Mouse (Mus musculus) regulatory T cell (primary cell): ENCODE measurements around the gene Mccc1.

Experiments used
- in situ Hi-C: fragments of 300-600 bp; cut with MboI, MseI; formaldehyde crosslinking; loops from one replicate; pipeline ENCODE4 v1.15.1; 2025; ENCODE audit warnings: high pct_unique_total_duplicates

Mccc1 gene

GRCm38 (mm10) chr3:35966493-35966892 lies 34.0 kb downstream of the Mccc1 start:
- in situ Hi-C loops = no loop called here

GRCm38 (mm10) chr3:35964928-35965327 lies 35.5 kb downstream of the Mccc1 start:
- in situ Hi-C loops = loop anchor here (5.0 kb wide), 1 partner anchor 172 kb away; no protein-coding TSS in a partner anchor

- in situ Hi-C loops = loop anchor here (5.0 kb wide), 1 partner anchor 173 kb away; no protein-coding TSS in a partner anchor
Observed at GRCm38 (mm10) chr3:35963921-35964320, 36.6 kb downstream of the Mccc1 start.

GRCm38 (mm10) chr3:35963401-35963800 lies 37.1 kb downstream of the Mccc1 start:
- in situ Hi-C loops = loop anchor here (5.0 kb wide), 1 partner anchor 174 kb away; no protein-coding TSS in a partner anchor

GRCm38 (mm10) chr3:35962967-35963366 lies 37.5 kb downstream of the Mccc1 start:
- in situ Hi-C loops = loop anchor here (5.0 kb wide), 1 partner anchor 174 kb away; no protein-coding TSS in a partner anchor

GRCm38 (mm10) chr3:35957230-35957629 lies 43.2 kb downstream of the Mccc1 start:
- in situ Hi-C loops = no loop called here

GRCm38 (mm10) chr3:35954901-35955575 lies 45.4 kb downstream of the Mccc1 start:
- in situ Hi-C loops = no loop called here

GRCm38 (mm10) chr3:35953816-35954215 lies 46.7 kb downstream of the Mccc1 start:
- in situ Hi-C loops = no loop called here

- in situ Hi-C loops = no loop called here
Observed at GRCm38 (mm10) chr3:35953184-35953583, 47.3 kb downstream of the Mccc1 start.

- in situ Hi-C loops = no loop called here
Observed at GRCm38 (mm10) chr3:35948197-35948596, 52.3 kb downstream of the Mccc1 start.

GRCm38 (mm10) chr3:35940520-35941135 lies 59.9 kb downstream of the Mccc1 start:
- in situ Hi-C loops = no loop called here

- in situ Hi-C loops = no loop called here
Observed at GRCm38 (mm10) chr3:35940047-35940446, 60.4 kb downstream of the Mccc1 start.

GRCm38 (mm10) chr3:35937345-35937744 lies 63.1 kb downstream of the Mccc1 start, which contains the start of gene Dcun1d1:
Gene Dcun1d1, minus strand, starts transcription at chr3:35937445.
- in situ Hi-C loops = no loop called here

GRCm38 (mm10) chr3:35933405-35933777 lies 67.1 kb downstream of the Mccc1 start:
- in situ Hi-C loops = no loop called here

- in situ Hi-C loops = no loop called here
Observed at GRCm38 (mm10) chr3:35932735-35933404, 67.6 kb downstream of the Mccc1 start.

GRCm38 (mm10) chr3:35931896-35932727 lies 68.4 kb downstream of the Mccc1 start:
- in situ Hi-C loops = no loop called here

- in situ Hi-C loops = no loop called here
Observed at GRCm38 (mm10) chr3:35931359-35931758, 69.1 kb downstream of the Mccc1 start.

GRCm38 (mm10) chr3:35929831-35930230 lies 70.6 kb downstream of the Mccc1 start:
- in situ Hi-C loops = no loop called here

GRCm38 (mm10) chr3:35929406-35929805 lies 71.1 kb downstream of the Mccc1 start:
- in situ Hi-C loops = no loop called here

GRCm38 (mm10) chr3:35925852-35926251 lies 74.6 kb downstream of the Mccc1 start:
- in situ Hi-C loops = no loop called here

- in situ Hi-C loops = no loop called here
Observed at GRCm38 (mm10) chr3:35924007-35924406, 76.5 kb downstream of the Mccc1 start.

GRCm38 (mm10) chr3:35923495-35923894 lies 77.0 kb downstream of the Mccc1 start:
- in situ Hi-C loops = no loop called here
